Mouse (Mus musculus) gastrocnemius, postnatal 10 days (tissue): Measurements from ENCODE around the gene Fbxo42. TPM values are rescaled to one million over a fixed set of nuclear protein-coding genes. Genes with fewer than 3 reads are reported as not detected.
A peak's percentile ranks its signal among the peaks of the same experiment; 100 is the strongest.

Experiments used
- DNase-seq: peaks from one replicate; pipeline ENCODE4 v3.0.0; 2021; ENCODE audit warnings: mixed read lengths
- total RNA-seq, 2 experiments: library from RNA; stranded (reverse); gene quantifications; 2 replicates each; pipeline ENCODE4 v1.2.3; 2021

The Fbxo42 gene
- total RNA-seq, 2 experiments from 2014 or later, result 10.0 to 11.4 TPM

DNA sequence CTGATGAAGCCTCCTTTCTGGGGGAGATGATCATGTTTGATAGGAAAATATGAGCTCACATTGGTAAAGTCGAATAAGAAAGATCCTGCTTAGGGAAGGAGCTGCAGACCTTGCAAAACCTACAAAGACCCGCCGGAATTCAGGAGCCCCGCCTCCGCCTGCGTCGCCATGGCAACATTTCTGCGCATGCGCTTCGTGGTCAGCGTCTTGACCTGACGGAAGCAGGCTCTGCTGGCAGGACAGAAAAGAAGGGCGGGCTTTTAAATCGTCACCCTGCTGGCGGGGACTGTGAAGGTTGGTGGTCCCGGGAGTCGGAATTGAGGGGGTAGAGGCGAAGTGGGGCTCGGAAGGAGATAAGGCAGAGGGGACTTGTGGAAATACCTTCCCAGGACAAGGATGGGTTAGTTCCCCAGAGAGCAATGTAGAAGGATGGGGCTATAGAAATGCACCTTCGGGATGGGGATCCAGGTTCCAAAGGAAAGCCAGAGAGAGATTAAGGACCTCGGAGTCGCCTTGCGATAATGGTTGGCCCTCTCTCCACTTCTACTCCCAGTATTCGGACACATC is 66.1 kb downstream of the Fbxo42 start, which contains the start of gene Rsg1:
Gene Rsg1, plus strand, starts transcription at position 187 of the 567 bp plus-strand sequence.
- peak; percentile 95 for DNase-seq

- no peak for DNase-seq
These were observed 66.7 kb downstream of the Fbxo42 start for GRCm38 (mm10) chr4:141214337-141214851.

- no peak for DNase-seq
These were observed 72.0 kb downstream of the Fbxo42 start for GRCm38 (mm10) chr4:141219583-141220213.

- no peak for DNase-seq
These were observed 74.1 kb downstream of the Fbxo42 start for GRCm38 (mm10) chr4:141221848-141222247.

GRCm38 (mm10) chr4:141222752-141223151 is 75.0 kb downstream of the Fbxo42 start:
- no peak for DNase-seq

DNA sequence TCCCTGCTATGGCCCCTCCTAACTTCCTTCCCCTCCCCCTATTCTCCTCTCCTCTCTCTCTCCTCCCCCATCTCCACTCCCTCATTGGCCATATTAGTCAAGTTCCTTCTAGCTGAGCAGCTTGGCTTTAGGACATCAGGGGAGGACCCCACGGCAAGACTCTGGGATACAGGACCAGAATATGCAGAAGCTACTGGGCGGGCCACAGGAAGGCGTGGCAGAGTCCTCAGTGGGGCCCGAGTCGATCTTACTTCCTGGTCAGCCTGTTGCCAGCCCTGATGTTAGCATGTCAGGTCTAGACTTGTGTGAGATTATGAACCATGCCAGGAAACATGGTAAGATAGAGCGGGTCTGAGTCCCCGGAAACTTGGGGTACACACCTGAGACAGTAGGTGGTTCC is 81.0 kb downstream of the Fbxo42 start:
- no peak for DNase-seq

DNA sequence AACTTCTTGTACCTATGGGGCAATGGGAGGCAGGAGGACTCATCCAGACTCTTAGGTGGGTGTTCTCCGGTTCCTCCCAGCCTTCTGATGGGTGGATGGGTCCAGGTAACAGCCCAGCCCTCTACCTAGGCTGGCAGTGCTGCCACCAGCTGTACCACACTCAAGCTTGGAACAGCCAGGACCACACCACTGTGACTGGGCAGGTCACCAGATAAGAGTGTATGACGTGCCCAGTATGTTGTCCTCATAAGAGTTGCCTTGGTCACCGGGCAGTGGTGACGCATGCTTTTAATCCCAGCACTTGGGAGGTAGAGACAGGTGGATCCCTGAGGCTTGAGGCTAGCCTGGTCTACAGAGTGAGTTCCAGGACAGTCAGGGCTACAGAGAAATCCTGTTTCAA is 85.5 kb downstream of the Fbxo42 start:
- no peak for DNase-seq

DNA sequence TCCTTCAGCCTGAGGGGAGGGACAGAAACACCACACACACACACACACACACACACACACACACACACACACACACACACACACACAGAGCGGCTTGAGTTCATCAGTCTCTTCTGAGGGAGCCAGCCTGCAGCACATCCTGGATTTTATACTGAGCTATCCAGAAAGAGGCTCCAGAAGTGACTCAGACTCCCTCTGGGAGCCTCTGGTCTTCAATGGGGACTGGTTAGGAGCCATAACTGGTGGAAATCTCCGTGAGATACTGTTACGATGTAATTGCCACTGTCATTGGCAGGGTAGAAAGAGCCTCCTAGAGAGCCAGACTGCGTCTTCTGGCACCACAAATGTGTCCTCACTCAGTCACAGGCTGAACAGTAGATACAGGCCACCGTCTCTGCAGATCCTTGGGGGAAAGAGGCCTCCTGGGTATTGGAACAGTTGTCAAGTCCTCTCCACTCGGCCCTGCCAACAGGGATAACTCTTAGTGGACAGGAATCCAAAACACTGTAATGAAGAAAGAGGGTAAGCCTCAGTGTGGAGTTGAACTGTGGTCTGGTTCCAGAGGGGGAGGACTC is 87.9 kb downstream of the Fbxo42 start:
- DNase-seq, result no peak

DNA sequence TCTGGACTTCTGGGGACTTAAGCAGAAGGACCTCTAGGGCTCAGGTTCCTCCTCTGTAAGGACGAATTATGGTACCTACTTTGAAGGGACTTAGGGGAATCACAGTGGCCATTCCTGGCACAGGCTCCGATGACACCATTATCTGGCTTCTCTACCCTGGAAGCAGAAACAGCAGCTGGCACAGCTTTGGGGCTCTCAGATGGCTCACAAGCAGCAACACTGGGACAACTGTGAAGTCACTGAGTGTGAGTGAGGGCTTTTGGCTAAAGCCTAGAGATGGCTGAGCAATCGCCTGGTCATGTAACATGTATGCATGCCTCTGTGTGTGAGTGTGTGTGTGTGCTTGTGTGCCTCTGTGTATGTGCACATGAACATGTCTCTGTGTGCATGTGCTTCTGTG is 89.1 kb downstream of the Fbxo42 start:
- no peak for DNase-seq

DNA sequence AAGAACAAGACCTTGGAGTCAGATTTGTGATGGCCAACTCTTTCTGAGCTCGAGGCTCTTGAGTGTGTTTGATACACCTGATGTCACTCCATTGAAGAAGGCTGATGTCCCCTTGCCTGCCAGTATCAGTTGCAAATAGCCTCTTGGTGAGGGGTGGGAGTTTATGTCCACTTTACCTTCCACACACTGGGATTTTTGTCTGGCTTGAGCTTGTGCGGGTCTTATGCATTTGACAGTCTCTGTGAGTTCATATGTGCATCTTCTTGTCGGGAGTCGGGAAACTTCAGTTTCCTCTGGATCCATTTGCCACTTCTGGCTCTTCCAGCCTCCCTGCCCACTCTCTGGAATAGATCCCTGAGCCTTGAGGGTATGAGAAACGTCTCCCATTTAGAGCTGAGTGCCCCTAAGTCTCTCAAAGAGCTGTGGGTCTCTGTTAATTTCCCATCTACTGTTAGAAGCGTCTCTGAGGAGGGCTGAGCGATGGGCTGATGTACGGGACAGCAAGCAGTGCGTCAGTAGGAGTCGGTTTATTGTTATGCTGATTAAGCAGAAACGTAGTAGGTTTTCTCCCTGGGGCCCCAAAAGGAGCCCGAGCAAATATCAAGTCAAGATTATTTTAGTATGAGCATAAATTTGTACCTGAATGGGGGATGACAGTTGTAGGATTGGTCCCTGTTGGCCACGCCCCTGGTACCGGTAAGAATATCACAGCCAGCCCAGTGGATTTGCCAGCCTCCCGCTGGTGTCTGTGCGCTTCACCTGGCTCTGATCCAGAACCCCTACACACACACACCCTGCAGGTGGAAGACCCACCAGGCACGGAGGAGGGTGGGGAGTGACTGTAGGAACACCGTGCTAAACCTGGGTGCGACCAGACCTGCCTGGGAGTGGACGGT is 91.0 kb downstream of the Fbxo42 start:
- DNase-seq, result no peak

- DNase-seq, result peak; percentile 81
These were observed 91.8 kb downstream of the Fbxo42 start, which contains the start of gene Arhgef19 for GRCm38 (mm10) chr4:141239388-141240125. Gene Arhgef19, plus strand, starts transcription at chr4:141239499.

DNA sequence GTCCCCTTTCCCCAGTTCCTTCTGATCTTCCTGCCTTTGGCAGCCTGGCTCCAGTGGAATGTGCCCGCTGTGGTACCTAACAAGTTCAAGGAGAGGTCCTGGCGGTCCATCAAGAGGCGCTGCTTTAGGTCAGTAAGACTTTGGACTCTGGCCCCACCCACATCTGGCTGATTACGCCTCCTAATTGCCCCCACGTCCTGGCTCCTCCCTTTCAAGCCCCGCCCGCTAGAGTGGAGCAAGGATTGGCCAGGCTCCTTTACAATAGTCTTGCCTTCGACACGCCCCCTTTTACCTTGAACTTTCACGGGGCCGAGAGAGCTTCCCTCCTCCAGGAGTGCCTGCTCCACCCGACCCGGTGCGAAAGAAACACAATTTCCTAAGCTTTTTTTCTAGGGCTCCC is 92.9 kb downstream of the Fbxo42 start:
- no peak for DNase-seq

DNA sequence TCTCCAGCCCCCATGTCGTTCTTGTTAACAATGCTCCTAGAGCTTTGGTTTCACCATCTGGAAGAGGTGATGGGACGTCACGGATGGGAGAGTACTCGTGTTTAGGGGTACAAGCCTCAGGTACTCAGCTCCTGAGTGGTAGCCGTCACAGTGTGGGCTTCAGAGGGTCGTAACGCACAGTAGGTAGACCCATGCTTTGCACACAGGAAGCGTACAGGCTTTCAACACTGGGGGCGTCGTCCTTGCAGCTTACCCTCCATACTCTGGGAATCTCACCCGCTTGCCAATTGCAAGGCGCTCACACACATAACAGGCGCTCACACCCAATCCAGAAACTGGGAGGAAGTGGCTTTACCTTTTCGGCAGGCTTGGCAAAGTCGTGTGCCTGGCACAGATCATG is 94.1 kb downstream of the Fbxo42 start:
- DNase-seq, result no peak

- no peak for DNase-seq
These were observed 95.0 kb downstream of the Fbxo42 start for GRCm38 (mm10) chr4:141242651-141243241.

DNA sequence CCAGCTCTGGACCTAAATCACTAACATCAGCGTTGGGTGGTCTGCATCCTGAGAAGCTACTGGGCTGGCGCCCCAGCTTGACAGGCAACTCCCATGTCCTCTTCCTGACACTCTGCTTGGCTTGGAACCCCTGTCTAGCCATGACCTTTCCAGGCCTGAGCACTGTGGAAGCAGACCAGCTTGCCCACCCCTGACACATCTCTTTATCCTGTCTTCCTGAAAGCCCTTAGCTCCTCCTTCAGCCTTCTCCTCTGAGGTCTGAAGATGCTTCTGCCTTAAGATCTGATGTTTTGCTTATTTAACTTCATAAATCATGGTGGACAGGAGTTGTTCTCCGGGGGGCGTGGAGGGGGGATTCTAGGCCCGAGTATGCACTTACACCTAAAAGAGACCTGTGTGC is 95.9 kb downstream of the Fbxo42 start:
- no peak for DNase-seq

DNA sequence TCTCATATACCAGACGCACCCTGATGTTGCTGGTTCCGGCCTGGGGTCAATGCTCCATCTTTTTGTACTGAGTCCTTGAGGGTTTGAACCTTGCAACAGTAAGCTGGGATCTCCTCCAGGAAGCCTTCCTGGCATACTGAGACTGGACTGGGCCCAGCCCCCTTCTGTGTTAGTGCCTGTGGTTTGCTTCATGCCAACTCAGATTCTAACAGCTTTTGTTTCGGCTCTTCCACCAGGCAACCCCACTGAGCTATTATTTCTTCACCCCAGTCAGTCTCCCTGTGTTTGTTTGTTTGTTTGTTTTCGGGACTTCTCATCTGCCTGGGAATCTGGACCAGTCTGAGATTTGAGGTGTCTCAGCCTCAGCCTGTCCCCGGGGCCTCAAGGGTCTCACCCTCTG is 96.7 kb downstream of the Fbxo42 start:
- DNase-seq, result no peak

DNA sequence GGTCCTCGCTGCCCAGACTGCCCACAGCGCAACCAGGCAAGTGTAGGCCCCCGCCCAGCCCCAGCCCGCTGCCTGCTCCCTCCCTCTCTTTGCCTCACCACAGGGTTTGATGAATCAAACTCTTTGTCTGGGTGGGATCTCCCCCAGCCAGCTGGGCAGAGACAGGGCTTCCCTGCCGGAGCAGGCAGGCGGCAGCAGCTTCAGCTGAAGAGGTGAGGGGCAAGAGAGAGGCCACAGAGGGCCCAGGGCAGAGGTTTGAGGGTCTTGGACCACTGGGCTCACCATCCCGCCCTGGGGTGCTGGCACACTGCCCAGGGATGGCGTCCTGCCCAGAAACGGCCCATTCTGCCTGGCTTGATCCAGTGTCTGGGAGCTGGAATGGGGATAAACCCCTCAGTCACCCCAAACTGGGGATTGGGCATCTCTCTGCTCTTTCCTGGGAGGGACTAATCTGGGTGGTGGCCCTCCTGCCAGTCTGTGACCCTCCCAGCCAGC is 97.3 kb downstream of the Fbxo42 start:
- peak; percentile 69 for DNase-seq

GRCm38 (mm10) chr4:141246089-141246997 is 98.6 kb downstream of the Fbxo42 start:
- DNase-seq, result peak; percentile 37

DNA sequence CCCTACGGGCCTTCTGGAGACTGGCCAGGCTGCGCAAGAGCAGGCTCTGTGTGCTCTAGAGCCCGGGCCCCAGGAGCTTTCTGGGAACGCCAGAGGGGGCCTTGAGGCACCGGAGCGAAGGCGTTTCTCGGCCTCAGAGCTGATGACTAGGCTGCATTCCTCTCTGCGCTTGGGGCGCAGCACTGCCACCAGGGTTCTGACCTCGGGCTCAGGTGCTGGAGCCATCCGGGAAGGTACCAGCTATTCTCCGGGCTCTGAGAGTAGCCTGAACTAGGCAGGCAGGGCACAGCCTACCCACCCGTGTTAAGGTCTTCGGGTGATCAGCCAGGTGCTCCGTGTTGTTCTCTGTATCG is 99.3 kb downstream of the Fbxo42 start:
- DNase-seq, result no peak
